Mouse (Mus musculus): Measurements from ENCODE around the gene Mllt10.

GRCm38 (mm10) chr2:18012866-18013265 lies 42.2 kb upstream of the Mllt10 start:
- TF ChIP-seq CTCF (IDR thresholded peaks at IDR 0.05) (no peak), POLR2A (IDR thresholded peaks at IDR 0.05; ENCODE audit: insufficient read depth, low read depth, low read length) (no peak)
